Mouse (Mus musculus): ENCODE data around the gene Ugt1a6b. TPM values are rescaled to one million over a fixed set of nuclear protein-coding genes. Genes with fewer than 3 reads are reported as not detected.

The Ugt1a6b gene
- total RNA-seq, 2 experiments from 2014 or later: 0.17 to 0.46 TPM

- Histone ChIP-seq H3K4me3 (no peak within 1 kb of the TSS), H3K27ac (no peak within 1 kb of the TSS)
- intact Hi-C loops (cut with DNase I): loop anchor here (5.0 kb wide), 1 partner anchor 70 kb away; no protein-coding TSS in a partner anchor
- peak; percentile 31 for DNase-seq
- TF ChIP-seq CTCF (IDR thresholded peaks at IDR 0.05): no peak
Measured at GRCm38 (mm10) chr1:88226670-88227379, 123.8 kb downstream of the Ugt1a6b start, which contains the start of gene Mroh2a. TSS of gene Mroh2a (plus strand) at chr1:88226986.

- H3K27ac ChIP-seq: no peak overlapping the region
- no peak for DNase-seq
- intact Hi-C loops (cut with DNase I): loop anchor here (5.0 kb wide), 1 partner anchor 70 kb away; no protein-coding TSS in a partner anchor
- no peak overlapping the region for H3K4me3 ChIP-seq
- TF ChIP-seq CTCF (IDR thresholded peaks at IDR 0.05): no peak
Measured at GRCm38 (mm10) chr1:88227482-88227881, 124.4 kb downstream of the Ugt1a6b start.

- DNase-seq: peak; percentile 23
- intact Hi-C loops (cut with DNase I): loop anchor here (5.0 kb wide), 1 partner anchor 69 kb away; no protein-coding TSS in a partner anchor
- no peak for TF ChIP-seq CTCF (IDR thresholded peaks at IDR 0.05)
- Histone ChIP-seq H3K27ac (no peak overlapping the region), H3K4me3 (no peak overlapping the region)
Measured at GRCm38 (mm10) chr1:88228121-88228520, 125.1 kb downstream of the Ugt1a6b start.

GRCm38 (mm10) chr1:88229566-88229965 lies 126.5 kb downstream of the Ugt1a6b start:
- H3K4me3 ChIP-seq: no peak overlapping the region
- DNase-seq: no peak
- intact Hi-C loops (cut with DNase I): loop anchor here (5.0 kb wide), 1 partner anchor 68 kb away; no protein-coding TSS in a partner anchor
- H3K27ac ChIP-seq: no peak overlapping the region
- no peak for TF ChIP-seq CTCF (IDR thresholded peaks at IDR 0.05)

GRCm38 (mm10) chr1:88229986-88230385 lies 126.9 kb downstream of the Ugt1a6b start:
- DNase-seq: peak; percentile 25
- H3K4me3 ChIP-seq: no peak overlapping the region
- no peak for TF ChIP-seq CTCF (IDR thresholded peaks at IDR 0.05)
- no peak overlapping the region for H3K27ac ChIP-seq
- intact Hi-C loops (cut with DNase I): loop anchor here (5.0 kb wide), 1 partner anchor 67 kb away; no protein-coding TSS in a partner anchor

GRCm38 (mm10) chr1:88230421-88230820 lies 127.4 kb downstream of the Ugt1a6b start:
- Histone ChIP-seq H3K4me3 (no peak overlapping the region), H3K27ac (no peak overlapping the region)
- DNase-seq: peak; percentile 28
- no peak for TF ChIP-seq CTCF (IDR thresholded peaks at IDR 0.05)
- intact Hi-C loops (cut with DNase I): no loop called here

GRCm38 (mm10) chr1:88230981-88231802 lies 128.1 kb downstream of the Ugt1a6b start:
- no peak overlapping the region for H3K27ac ChIP-seq
- intact Hi-C loops (cut with DNase I): no loop called here
- no peak overlapping the region for H3K4me3 ChIP-seq
- TF ChIP-seq CTCF (IDR thresholded peaks at IDR 0.05): no peak
- DNase-seq: no peak

GRCm38 (mm10) chr1:88231803-88232499 lies 128.9 kb downstream of the Ugt1a6b start:
- H3K27ac ChIP-seq: no peak overlapping the region
- TF ChIP-seq CTCF (IDR thresholded peaks at IDR 0.05): no peak
- intact Hi-C loops (cut with DNase I): no loop called here
- no peak overlapping the region for H3K4me3 ChIP-seq
- peak; percentile 13 for DNase-seq

GRCm38 (mm10) chr1:88232664-88233380 lies 129.8 kb downstream of the Ugt1a6b start:
- Histone ChIP-seq H3K27ac (no peak overlapping the region), H3K4me3 (no peak overlapping the region)
- no peak for DNase-seq
- TF ChIP-seq CTCF (IDR thresholded peaks at IDR 0.05): no peak
- intact Hi-C loops (cut with DNase I): no loop called here

GRCm38 (mm10) chr1:88233421-88234247 lies 130.6 kb downstream of the Ugt1a6b start:
- TF ChIP-seq CTCF (IDR thresholded peaks at IDR 0.05): no peak
- Histone ChIP-seq H3K27ac (no peak overlapping the region), H3K4me3 (no peak overlapping the region)
- intact Hi-C loops (cut with DNase I): no loop called here
- DNase-seq: peak; percentile 47

- no peak for TF ChIP-seq CTCF (IDR thresholded peaks at IDR 0.05)
- intact Hi-C loops (cut with DNase I): no loop called here
- H3K27ac ChIP-seq: no peak overlapping the region
- no peak for DNase-seq
- no peak overlapping the region for H3K4me3 ChIP-seq
Measured at GRCm38 (mm10) chr1:88234248-88234610, 131.2 kb downstream of the Ugt1a6b start.
